Mouse (Mus musculus): ENCODE data around the gene Abcc1. TPM values are rescaled to one million over a fixed set of nuclear protein-coding genes. Genes with fewer than 3 reads are reported as not detected.

The Abcc1 gene
- total RNA-seq, 2 experiments from 2014 or later = 16.8 to 27.0 TPM

- no peak for DNase-seq
Observed at GRCm38 (mm10) chr16:14376352-14376751, 15.0 kb downstream of the Abcc1 start.

GRCm38 (mm10) chr16:14377321-14377720 is 16.0 kb downstream of the Abcc1 start:
- peak; percentile 60 for DNase-seq

GRCm38 (mm10) chr16:14378654-14379053 is 17.3 kb downstream of the Abcc1 start:
- DNase-seq = no peak

- DNase-seq = no peak
Observed at GRCm38 (mm10) chr16:14379888-14380287, 18.5 kb downstream of the Abcc1 start.

GRCm38 (mm10) chr16:14381061-14381665 is 19.8 kb downstream of the Abcc1 start:
- DNase-seq = peak; percentile 35

- no peak for DNase-seq
Observed at GRCm38 (mm10) chr16:14399303-14399702, 37.9 kb downstream of the Abcc1 start.

GRCm38 (mm10) chr16:14403507-14403906 is 42.1 kb downstream of the Abcc1 start:
- no peak for DNase-seq

- DNase-seq = no peak
Observed at GRCm38 (mm10) chr16:14405636-14406035, 44.3 kb downstream of the Abcc1 start.

GRCm38 (mm10) chr16:14409124-14409523 is 47.8 kb downstream of the Abcc1 start:
- DNase-seq = peak; percentile 10

GRCm38 (mm10) chr16:14409776-14410175 is 48.4 kb downstream of the Abcc1 start:
- no peak for DNase-seq

- DNase-seq = no peak
Observed at GRCm38 (mm10) chr16:14410611-14411010, 49.3 kb downstream of the Abcc1 start.

GRCm38 (mm10) chr16:14411156-14411555 is 49.8 kb downstream of the Abcc1 start:
- DNase-seq = no peak

GRCm38 (mm10) chr16:14412551-14412950 is 51.2 kb downstream of the Abcc1 start:
- DNase-seq = no peak

GRCm38 (mm10) chr16:14415206-14415605 is 53.8 kb downstream of the Abcc1 start:
- DNase-seq = no peak

GRCm38 (mm10) chr16:14416957-14417618 is 55.7 kb downstream of the Abcc1 start:
- no peak for DNase-seq

- no peak for DNase-seq
Observed at GRCm38 (mm10) chr16:14420496-14421132, 59.3 kb downstream of the Abcc1 start.

GRCm38 (mm10) chr16:14422081-14422480 is 60.7 kb downstream of the Abcc1 start:
- DNase-seq = no peak

- DNase-seq = no peak
Observed at GRCm38 (mm10) chr16:14429371-14429770, 68.0 kb downstream of the Abcc1 start.

GRCm38 (mm10) chr16:14432996-14433395 is 71.6 kb downstream of the Abcc1 start:
- DNase-seq = no peak

GRCm38 (mm10) chr16:14435526-14435925 is 74.2 kb downstream of the Abcc1 start:
- DNase-seq = no peak

GRCm38 (mm10) chr16:14437446-14437982 is 76.2 kb downstream of the Abcc1 start:
- no peak for DNase-seq

- DNase-seq = no peak
Observed at GRCm38 (mm10) chr16:14438561-14438960, 77.2 kb downstream of the Abcc1 start.

GRCm38 (mm10) chr16:14439081-14439480 is 77.7 kb downstream of the Abcc1 start:
- DNase-seq = no peak
